Mouse (Mus musculus) urinary bladder, postnatal 4 days (tissue): ENCODE measurements around the gene Taf1a.

ENCODE experiments used
- DNase-seq, 2 experiments: peaks; one replicate each; pipeline ENCODE4 v3.0.0; 2021 to 2022; ENCODE audit warnings: low spot score in 2 of 2

The Taf1a gene

GRCm38 (mm10) chr1:183414081-183414727, 25.4 kb downstream of the Taf1a start:
- no peak for DNase-seq

GRCm38 (mm10) chr1:183417873-183418272, 29.1 kb downstream of the Taf1a start, which contains the start of gene Hhipl2:
Hhipl2 (plus strand) TSS chr1:183418215.
- DNase-seq, result no peak

- DNase-seq, result no peak
These were observed 31.0 kb downstream of the Taf1a start for GRCm38 (mm10) chr1:183419741-183420140.

- DNase-seq, result no peak
These were observed 31.5 kb downstream of the Taf1a start for GRCm38 (mm10) chr1:183420296-183420695.

- DNase-seq, result no peak
These were observed 35.3 kb downstream of the Taf1a start for GRCm38 (mm10) chr1:183424100-183424499.

GRCm38 (mm10) chr1:183434918-183435317, 46.1 kb downstream of the Taf1a start:
- DNase-seq, result no peak

GRCm38 (mm10) chr1:183439036-183439435, 50.3 kb downstream of the Taf1a start:
- peak; percentile 84 to 85 for DNase-seq

GRCm38 (mm10) chr1:183442015-183442774, 53.4 kb downstream of the Taf1a start:
- peak; percentile 66 to 82 for DNase-seq

- no peak for DNase-seq
These were observed 64.3 kb downstream of the Taf1a start for GRCm38 (mm10) chr1:183453066-183453465.
